Comparison of ENCODE assay signal across 8 mouse cellular contexts in the genomic region with DNA sequence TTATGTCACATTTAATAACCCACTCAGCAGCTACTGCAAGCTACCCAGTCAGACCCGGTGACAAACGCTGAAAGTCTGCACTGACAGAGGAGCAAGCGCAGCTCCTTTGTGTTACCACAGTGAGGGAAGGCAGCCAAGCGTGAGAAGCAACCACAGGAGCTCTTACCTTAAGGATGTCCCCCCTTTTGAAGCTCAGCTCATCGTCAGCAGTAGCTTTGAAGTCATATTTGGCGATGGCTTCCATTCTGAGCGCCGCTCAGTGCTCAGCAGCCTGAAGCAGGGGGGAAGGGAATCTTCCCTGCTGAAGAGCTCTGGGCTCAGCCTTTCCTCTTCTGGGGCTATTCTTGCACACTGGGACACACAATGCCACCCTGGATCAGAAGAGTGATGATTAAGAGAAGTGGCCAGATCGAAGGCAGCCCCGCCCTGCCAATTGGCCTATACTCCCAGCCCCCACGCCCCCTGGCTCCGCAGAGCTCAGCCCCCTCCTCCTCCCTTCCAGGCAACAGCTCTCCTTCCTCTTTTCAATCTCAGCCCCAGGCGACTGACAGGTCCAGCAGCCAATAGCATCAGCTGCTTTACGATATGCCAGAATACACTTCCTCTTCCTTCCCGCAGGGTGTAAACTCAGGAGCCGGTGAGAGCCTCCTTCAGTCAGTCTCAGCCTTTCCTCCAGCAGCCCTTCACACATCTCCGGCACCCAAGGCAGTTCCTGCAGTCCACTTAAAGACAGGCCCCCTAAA. TPM values are rescaled to one million over a fixed set of nuclear protein-coding genes. Genes with fewer than 3 reads are reported as not detected.
DNase-seq lines count a peak whose midpoint lies in the region; ATAC-seq lines count a peak whose summit lies in the region.

No protein-coding gene starts in this region.

- ATAC-seq in common myeloid progenitor, adult 5-6 weeks (replicated peaks; ENCODE audit: low read depth, poor library complexity, severe bottlenecking), result peak; percentile 100
- peak; percentile 100 for ATAC-seq in megakaryocyte, adult 5-6 weeks (ENCODE audit: poor library complexity, severe bottlenecking)

- DNase-seq in WW6 (ENCODE audit: low read depth, low spot score), result peak; percentile 76
- DNase-seq in gastrocnemius, postnatal 10 days, result peak; percentile 84
- DNase-seq in induced T-regulatory cell, adult 2 months (ENCODE audit: low read depth), result peak; percentile 90
- peak; percentile 86 to 93 for DNase-seq in left cerebral cortex, adult 8-10 months (ENCODE audit: low spot score in 2 of 2)
- DNase-seq in right cerebral cortex, adult 18-20 months, result peak; percentile 95
- DNase-seq in urinary bladder, adult 2 months (ENCODE audit: low spot score), result peak; percentile 68

RNA-seq across cellular contexts. Expression of gene Grb2, which starts 9.2 kb away (rescaled TPM):
- total RNA-seq in common myeloid progenitor, adult 5-6 weeks (2017), result 34.7 and 53.5 TPM in 2 replicates
- total RNA-seq in gastrocnemius, postnatal 10 days (2021), result 10 to 100 TPM; 93.7 to 95.9 TPM
- total RNA-seq in left cerebral cortex, adult 8-10 months (2022), result 100 to 1,000 TPM; 206 to 217 (median 212) TPM
- 109 TPM in 2 replicates for total RNA-seq in megakaryocyte, adult 5-6 weeks (2015)
- total RNA-seq in megakaryocyte, adult 5-6 weeks (2017), result 68.7 and 124 TPM in 2 replicates
- 57.2 and 62.8 TPM in 2 replicates for polyA plus RNA-seq in urinary bladder, adult 2 months (2012; rRNA removed)

Comparison
In these comparisons a context has a peak if more than half of its experiments do, and no peak if none do; other contexts are left out.
1. Peak in every context shown above with its lines: DNase-seq and ATAC-seq.